Mouse (Mus musculus) cortical plate, adult 2 months (tissue): ENCODE data around the gene Leo1.

ENCODE experiments used
- CTCF ChIP-seq: fragments of 200-500 bp; IDR thresholded peaks from 2 replicates; pipeline ENCODE4 v1.5.1; 2011; ENCODE audit warnings: mild to moderate bottlenecking, control low read depth, low read length; ENCODE audit not compliant: insufficient read depth; ENCODE audit errors: extremely low read depth
- POLR2A ChIP-seq: fragments of 200-500 bp; IDR thresholded peaks from 2 replicates; pipeline ENCODE4 v1.6.1; 2011; ENCODE audit warnings: mild to moderate bottlenecking, low read length, control low read depth; ENCODE audit not compliant: insufficient read depth; ENCODE audit errors: extremely low read depth

GRCm38 (mm10) chr9:75435918-75436317, 5.4 kb upstream of the Leo1 start:
- TF ChIP-seq CTCF = no peak
- TF ChIP-seq POLR2A = no peak
